ENCODE assay signal across 8 mouse cellular contexts in the genomic region with DNA sequence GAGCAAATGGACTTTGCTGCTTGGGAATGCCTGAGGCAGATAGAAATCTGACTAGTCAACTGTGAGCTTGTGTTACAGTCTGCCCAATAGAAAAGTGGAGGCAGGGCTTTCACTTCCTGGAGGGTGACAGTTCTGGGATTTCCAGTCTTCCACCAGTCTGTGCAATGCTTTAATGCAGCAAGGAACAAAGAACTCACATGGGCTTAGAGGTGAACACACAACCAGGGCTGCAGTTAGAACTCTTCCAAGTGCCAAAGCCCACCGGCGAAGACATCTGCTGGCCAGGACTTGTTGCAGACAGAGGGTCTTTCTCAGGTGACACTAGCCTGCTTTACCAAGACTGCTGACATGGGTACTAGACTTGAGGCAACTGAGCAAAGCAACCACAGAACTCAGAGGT. TPM values are rescaled to one million over a fixed set of nuclear protein-coding genes. Genes with fewer than 3 reads are reported as not detected.
A peak's percentile ranks its signal among the peaks of the same experiment; 100 is the strongest.
DNase-seq lines count a peak whose midpoint lies in the region; ATAC-seq and TF ChIP-seq lines count a peak whose summit lies in the region.

TSS of gene Slfn2 (plus strand) at position 167 of the 400 bp plus-strand sequence.

- 80% methylated on average over 2 of the region's 2 CpGs for WGBS in forebrain, embryonic 10.5 days
- WGBS in forebrain, embryonic 13.5 days, result 64% methylated on average over 2 of the region's 2 CpGs
- 82% methylated on average over 2 of the region's 2 CpGs for WGBS in intestine, embryonic 15.5 days
- WGBS in olfactory bulb, adult 2 months, result 81% methylated on average over 2 of the region's 2 CpGs
- WGBS in forebrain, embryonic 12.5 days, result 84% methylated on average over 2 of the region's 2 CpGs

- H3K4me3 ChIP-seq in forebrain, embryonic 10.5 days, result no peak within 1 kb of the TSS
- no peak within 1 kb of the TSS for H3K4me3 ChIP-seq in forebrain, embryonic 13.5 days
- peak within 1 kb of the TSS; percentile 59 to 98 (median 72) for H3K4me3 ChIP-seq in CH12.LX (replicated peaks in 1 of 3; ENCODE audit: low read depth in 2 of 3, low read length in 2 of 3, poor library complexity in 1 of 3)
- no peak within 1 kb of the TSS for H3K4me3 ChIP-seq in intestine, embryonic 15.5 days (replicated peaks)
- H3K4me3 ChIP-seq in olfactory bulb, adult 2 months (ENCODE audit: insufficient read depth, low read depth, low read length), result no peak within 1 kb of the TSS
- H3K4me3 ChIP-seq in forebrain, embryonic 12.5 days (replicated peaks), result no peak within 1 kb of the TSS

- in situ Hi-C loops in CH12.LX (cut with MboI; ENCODE audit: low pct_ligation_motif_present, low pct_unique_long_range_greater_than_20kb, low sequenced_read_pairs), result no loop called here

- TF ChIP-seq EP300 in CH12.LX (IDR thresholded peaks at IDR 0.05; ENCODE audit: low read length), result peak; percentile 85

- 0 out of 2 replicates have a peak within 1 kb of the TSS, but pooled peaks have one; percentile 40 for H3K27ac ChIP-seq in forebrain, embryonic 10.5 days
- H3K27ac ChIP-seq in forebrain, embryonic 13.5 days, result no peak within 1 kb of the TSS
- H3K27ac ChIP-seq in CH12.LX (ENCODE audit: insufficient read depth, low read depth), result peak within 1 kb of the TSS; percentile 91
- no peak within 1 kb of the TSS for H3K27ac ChIP-seq in intestine, embryonic 15.5 days
- H3K27ac ChIP-seq in olfactory bulb, adult 2 months (ENCODE audit: insufficient read depth, low read depth, low read length), result no peak within 1 kb of the TSS; the same call in 1 of the 2 replicates
- no peak within 1 kb of the TSS for H3K27ac ChIP-seq in forebrain, embryonic 12.5 days

- H3K36me3 ChIP-seq in forebrain, embryonic 10.5 days (replicated peaks), result no peaks in the 10 kb centered on the region
- H3K36me3 ChIP-seq in forebrain, embryonic 13.5 days (ENCODE audit: poor library complexity, severe bottlenecking), result no peaks in the 10 kb centered on the region
- peaks cover 21 to 32% of the 10 kb centered on the region in 2 experiments for H3K36me3 ChIP-seq in CH12.LX (replicated peaks in 1 of 2; ENCODE audit: control insufficient read depth in 1 of 2, insufficient read depth in 1 of 2, low read length in 1 of 2)
- H3K36me3 ChIP-seq in intestine, embryonic 15.5 days, result no peaks in the 10 kb centered on the region
- no peaks in the 10 kb centered on the region for H3K36me3 ChIP-seq in forebrain, embryonic 12.5 days (replicated peaks)

- TF ChIP-seq CTCF in CH12.LX (conservative IDR thresholded peaks at IDR 0.05 in 1 of 2, IDR thresholded peaks at IDR 0.05 in 1 of 2; ENCODE audit: low read depth in 2 of 2, low read length in 2 of 2), result no peak
- no peak for TF ChIP-seq CTCF in olfactory bulb, adult 2 months (IDR thresholded peaks at IDR 0.05; ENCODE audit: insufficient read depth, low read depth, low read length)

- peaks cover 31% of the 10 kb centered on the region for H3K4me1 ChIP-seq in forebrain, embryonic 10.5 days
- peaks cover 8% of the 10 kb centered on the region; the same call in 1 of the 2 replicates for H3K4me1 ChIP-seq in forebrain, embryonic 13.5 days
- peaks cover 29 to 68% of the 10 kb centered on the region in 2 experiments for H3K4me1 ChIP-seq in CH12.LX (ENCODE audit: control insufficient read depth in 1 of 2, insufficient read depth in 2 of 2)
- 0 out of 2 replicates have a peak, but pooled peaks cover 2% of the 10 kb centered on the region for H3K4me1 ChIP-seq in intestine, embryonic 15.5 days (replicated peaks)
- peaks cover 8% of the 10 kb centered on the region for H3K4me1 ChIP-seq in olfactory bulb, adult 2 months (ENCODE audit: control insufficient read depth, insufficient read depth, low read length)
- no peaks in the 10 kb centered on the region; the same call in 1 of the 2 replicates for H3K4me1 ChIP-seq in forebrain, embryonic 12.5 days

- H3K9ac ChIP-seq in forebrain, embryonic 13.5 days, result no peak within 1 kb of the TSS
- peak within 1 kb of the TSS; percentile 98 for H3K9ac ChIP-seq in CH12.LX (ENCODE audit: insufficient read depth, low read depth)
- no peak within 1 kb of the TSS for H3K9ac ChIP-seq in intestine, embryonic 15.5 days
- H3K9ac ChIP-seq in forebrain, embryonic 12.5 days, result no peak within 1 kb of the TSS

- no peak for DNase-seq in forebrain, embryonic 10.5 days (ENCODE audit: extremely low spot score, low spot score)
- DNase-seq in CH12.LX (ENCODE audit: extremely low read depth), result peak; percentile 82
- no peak for DNase-seq in left cerebral cortex, postnatal 10 days (ENCODE audit: extremely low spot score in 1 of 2, low spot score in 2 of 2)
- no peak for DNase-seq in urinary bladder, adult 18-20 months (ENCODE audit: low spot score in 2 of 2)

- H3K79me2 ChIP-seq in CH12.LX (replicated peaks; ENCODE audit: control insufficient read depth, extremely low read depth, insufficient read depth, poor library complexity, severe bottlenecking), result peaks cover 53% of the 10 kb centered on the region

- ATAC-seq in forebrain, embryonic 13.5 days, result no peak
- peak; percentile 39; the same call in 1 of the 2 replicates for ATAC-seq in intestine, embryonic 15.5 days
- no peak for ATAC-seq in forebrain, embryonic 12.5 days (ENCODE audit: low FRiP score)

- no peak within 1 kb of the TSS for H3K4me2 ChIP-seq in forebrain, embryonic 13.5 days
- peak within 1 kb of the TSS; percentile 95 for H3K4me2 ChIP-seq in CH12.LX (ENCODE audit: insufficient read depth, low read depth, poor library complexity, severe bottlenecking)
- no peak within 1 kb of the TSS for H3K4me2 ChIP-seq in intestine, embryonic 15.5 days (replicated peaks)
- no peak within 1 kb of the TSS for H3K4me2 ChIP-seq in forebrain, embryonic 12.5 days

- intact Hi-C loops in left cerebral cortex, postnatal 10 days (cut with DNase I), result no loop called here

- no peak; the same call in 1 of the 2 replicates for TF ChIP-seq RAD21 in CH12.LX (IDR thresholded peaks at IDR 0.05; ENCODE audit: low read depth, low read length)

- peak; percentile 95 for TF ChIP-seq POLR2A in CH12.LX (IDR thresholded peaks at IDR 0.05; ENCODE audit: low read depth, low read length)
- no peak for TF ChIP-seq POLR2A in olfactory bulb, adult 2 months (IDR thresholded peaks at IDR 0.05; ENCODE audit: insufficient read depth, low read depth, low read length)

- dilution Hi-C loops in CH12.LX (cut with MboI; ENCODE audit: extremely low pct_ligation_motif_present, extremely low pct_unique_long_range_greater_than_20kb, low sequenced_read_pairs), result no loop called here

- no peaks in the 10 kb centered on the region for H3K27me3 ChIP-seq in forebrain, embryonic 10.5 days (ENCODE audit: poor library complexity, severe bottlenecking)
- no peaks in the 10 kb centered on the region for H3K27me3 ChIP-seq in forebrain, embryonic 13.5 days
- H3K27me3 ChIP-seq in CH12.LX (replicated peaks), result no peaks in the 10 kb centered on the region
- H3K27me3 ChIP-seq in intestine, embryonic 15.5 days (replicated peaks), result no peaks in the 10 kb centered on the region
- peaks cover 2% of the 10 kb centered on the region; the same call in 1 of the 2 replicates for H3K27me3 ChIP-seq in forebrain, embryonic 12.5 days

- H3K9me3 ChIP-seq in forebrain, embryonic 10.5 days, result no peaks in the 10 kb centered on the region
- no peaks in the 10 kb centered on the region for H3K9me3 ChIP-seq in forebrain, embryonic 13.5 days (replicated peaks)
- peaks cover 13% of the 10 kb centered on the region for H3K9me3 ChIP-seq in CH12.LX (replicated peaks; ENCODE audit: low read length)
- 0 out of 2 replicates have a peak, but pooled peaks cover 3% of the 10 kb centered on the region for H3K9me3 ChIP-seq in intestine, embryonic 15.5 days
- no peaks in the 10 kb centered on the region for H3K9me3 ChIP-seq in forebrain, embryonic 12.5 days

TF ChIP-seq in CH12.LX, 34 proteins besides CTCF, POLR2A, EP300 and RAD21 (continues in another document):
- 0 out of 2 replicates have a peak, but pooled peaks have one; percentile 50 for TF ChIP-seq JUND (conservative IDR thresholded peaks at IDR 0.05; ENCODE audit: low read depth, low read length)
- no peak for TF ChIP-seq ZC3H11A (IDR thresholded peaks at IDR 0.05; ENCODE audit: low read depth, low read length)
- peak; percentile 96 for TF ChIP-seq NELFE (IDR thresholded peaks at IDR 0.05; ENCODE audit: low read depth, low read length)
- peak; percentile 18; the same call in 1 of the 2 replicates for TF ChIP-seq USF1 (IDR thresholded peaks at IDR 0.05; ENCODE audit: low read depth, low read length)
- TF ChIP-seq MAX (IDR thresholded peaks at IDR 0.05; ENCODE audit: low read length), result peak; percentile 90
- no peak for TF ChIP-seq ZNF384 (IDR thresholded peaks at IDR 0.05; ENCODE audit: low read depth, low read length)
- TF ChIP-seq MXI1 (IDR thresholded peaks at IDR 0.05; ENCODE audit: low read depth, low read length), result peak; percentile 95
- peak; percentile 53; the same call in 1 of the 2 replicates for TF ChIP-seq HCFC1 (IDR thresholded peaks at IDR 0.05; ENCODE audit: low read depth, low read length)
- peak; percentile 25; the same call in 1 of the 2 replicates for TF ChIP-seq SMC3 (IDR thresholded peaks at IDR 0.05; ENCODE audit: low read depth, low read length)
- TF ChIP-seq MAZ (IDR thresholded peaks at IDR 0.05; ENCODE audit: low read depth, low read length), result 0 out of 2 replicates have a peak, but pooled peaks have one; percentile 66
- peak; percentile 89 for TF ChIP-seq POLR2AphosphoS2 (IDR thresholded peaks at IDR 0.05; ENCODE audit: low read depth, low read length)
- peak; percentile 92 for TF ChIP-seq CHD1 (IDR thresholded peaks at IDR 0.05; ENCODE audit: low read depth, low read length)
- peak; percentile 100 for TF ChIP-seq SIN3A (IDR thresholded peaks at IDR 0.05; ENCODE audit: low read length)
- TF ChIP-seq ELF1 (IDR thresholded peaks at IDR 0.05; ENCODE audit: low read depth, low read length), result peak; percentile 91
- peak; percentile 80 for TF ChIP-seq BHLHE40 (IDR thresholded peaks at IDR 0.05; ENCODE audit: low read depth, low read length)
- TF ChIP-seq USF2 (conservative IDR thresholded peaks at IDR 0.05; ENCODE audit: low read depth, low read length), result no peak; the same call in 1 of the 2 replicates
- TF ChIP-seq NRF1 (IDR thresholded peaks at IDR 0.05; ENCODE audit: low read depth, low read length), result peak; percentile 42; the same call in 1 of the 2 replicates

RNA-seq across cellular contexts. Expression of gene Slfn2, which starts in this region (rescaled TPM):
- 1.1 and 1.3 TPM in 2 replicates for polyA plus RNA-seq in forebrain, embryonic 10.5 days (2016; fragmentation: Nextera tagmentation; extraction: Ambion mirVana)
- 0.28 and 0.61 TPM in 2 replicates for polyA plus RNA-seq in forebrain, embryonic 13.5 days (2015; fragmentation: Nextera tagmentation; extraction: Ambion mirVana)
- total RNA-seq in CH12.LX (2012; rRNA removed) (209 and 215 TPM in 2 replicates), CH12.LX (2014; rRNA removed) (211 and 241 TPM in 2 replicates)
- polyA plus RNA-seq in CH12.LX (2012; ENCODE audit: insufficient read length, low read depth), result 112 TPM in 2 replicates
- 4.7 and 7.1 TPM in 2 replicates for polyA plus RNA-seq in intestine, embryonic 15.5 days (2015; fragmentation: Nextera tagmentation; extraction: Ambion mirVana)
- polyA plus RNA-seq in olfactory bulb, adult 2 months (2012; ENCODE audit: insufficient read depth, insufficient read length, low replicate concordance, missing spikeins), result not detected in 2 replicates
- polyA plus RNA-seq in forebrain, embryonic 12.5 days (2016; fragmentation: Nextera tagmentation; extraction: Ambion mirVana), result 0.96 and 1.2 TPM in 2 replicates
- total RNA-seq in left cerebral cortex, postnatal 10 days (2021), result under 1 TPM; 0.34 to 0.60 TPM

Comparison
In these comparisons a context has a peak if more than half of its experiments do, and no peak if none do; other contexts are left out.
1. RNA of gene Slfn2 (total RNA-seq): 209 to 241 TPM in CH12.LX; 0.34 to 0.60 TPM in left cerebral cortex, postnatal 10 days; every median in the first group is over 100 times any median in the second.
2. H3K27ac ChIP-seq: peak in forebrain, embryonic 10.5 days (single experiment) and CH12.LX (single experiment); none in forebrain, embryonic 13.5 days (single experiment), intestine, embryonic 15.5 days (single experiment), olfactory bulb, adult 2 months (single experiment) and forebrain, embryonic 12.5 days (single experiment).
3. H3K4me3 ChIP-seq: peak in CH12.LX (3 of 3); none in forebrain, embryonic 10.5 days (single experiment), forebrain, embryonic 13.5 days (single experiment), intestine, embryonic 15.5 days (single experiment), olfactory bulb, adult 2 months (single experiment) and forebrain, embryonic 12.5 days (single experiment).